Mouse (Mus musculus) E14TG2a.4 (cell line): ENCODE results near the gene Pim3.

Experiments
- CTCF ChIP-seq: conservative IDR thresholded peaks from 2 replicates; pipeline ENCODE4 v1.5.1; 2014; ENCODE audit warnings: low read length
- NANOG ChIP-seq: IDR thresholded peaks from 2 replicates; pipeline ENCODE4 v1.6.1; 2014; ENCODE audit warnings: borderline replicate concordance, low read length, mixed read lengths
- POU5F1 ChIP-seq: IDR thresholded peaks from 2 replicates; pipeline ENCODE4 v1.6.1; 2014; ENCODE audit warnings: low read length, borderline replicate concordance

DNA sequence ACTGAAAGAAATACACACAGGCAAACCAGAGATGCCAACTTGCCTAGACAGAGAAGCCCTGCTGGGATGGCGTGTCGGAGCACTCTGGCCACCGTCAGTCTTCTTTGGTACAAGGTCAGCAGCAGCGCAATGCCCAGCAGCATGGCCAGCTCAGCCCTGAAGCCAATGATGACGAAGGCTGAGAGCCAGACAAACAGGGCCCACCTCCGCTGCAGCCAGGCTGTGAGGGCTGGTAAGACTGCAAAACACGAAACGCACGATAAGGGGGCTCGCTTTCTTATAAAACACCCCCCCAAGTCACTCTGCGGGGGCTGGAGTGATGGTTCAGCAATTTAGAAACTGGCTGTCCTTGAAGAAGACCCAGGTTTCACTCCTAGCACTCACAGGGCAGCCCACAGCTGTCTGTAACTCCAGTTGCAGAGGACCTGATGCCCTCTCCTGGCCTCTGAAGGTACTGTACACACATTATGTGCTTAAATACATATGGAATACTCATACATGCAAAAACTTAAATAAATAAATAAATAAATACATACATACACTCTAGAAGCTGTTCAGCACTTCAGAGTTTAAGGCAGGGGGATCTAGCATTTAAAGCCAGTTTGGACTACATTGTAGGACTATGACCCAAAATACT, 47.5 kb upstream of the Pim3 start:
- TF ChIP-seq CTCF (peak; percentile 57), NANOG (no peak), POU5F1 (no peak)
